Mouse (Mus musculus) T-helper 17 cell (primary cell): ENCODE measurements around the gene Ppm1m.

Experiments used
- in situ Hi-C, 2 experiments: fragments of 300-600 bp; cut with MboI, MseI; formaldehyde crosslinking; loops; 1 replicate in 1 of 2; 2 replicates in 1 of 2; pipeline ENCODE4 v1.15.1; 2025; ENCODE audit warnings: high pct_unique_total_duplicates in 2 of 2

The Ppm1m gene

GRCm38 (mm10) chr9:106167703-106168102 is 31.8 kb downstream of the Ppm1m start:
- in situ Hi-C loops = loop anchor here in 1 of 2 experiments (5.0 kb wide), 1 partner anchor 40 kb away; no protein-coding TSS in a partner anchor

GRCm38 (mm10) chr9:106167241-106167640 is 32.3 kb downstream of the Ppm1m start:
- in situ Hi-C loops = loop anchor here in 1 of 2 experiments (5.0 kb wide), 1 partner anchor 40 kb away; no protein-coding TSS in a partner anchor

DNA sequence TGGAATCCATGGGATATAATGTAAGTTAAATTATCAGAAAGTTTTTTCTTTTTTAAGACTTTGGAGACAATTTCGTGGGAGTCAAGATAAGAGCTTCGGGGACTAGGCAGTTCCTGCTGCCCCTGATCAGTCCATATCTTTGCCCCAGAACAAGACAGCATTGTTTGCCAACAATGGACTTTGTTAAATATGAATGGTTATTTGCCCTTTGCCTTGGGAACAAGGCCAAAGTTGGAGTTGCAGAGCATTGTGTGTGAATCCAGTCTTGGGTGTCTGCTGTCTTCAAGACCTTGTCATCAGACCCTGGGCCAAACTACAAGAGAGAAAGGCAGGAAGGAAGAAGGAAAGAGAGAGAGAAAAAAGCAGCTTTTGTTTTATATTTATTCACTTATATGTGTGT is 32.8 kb downstream of the Ppm1m start:
- in situ Hi-C loops = loop anchor here in 1 of 2 experiments (5.0 kb wide), 1 partner anchor 41 kb away; no protein-coding TSS in a partner anchor

DNA sequence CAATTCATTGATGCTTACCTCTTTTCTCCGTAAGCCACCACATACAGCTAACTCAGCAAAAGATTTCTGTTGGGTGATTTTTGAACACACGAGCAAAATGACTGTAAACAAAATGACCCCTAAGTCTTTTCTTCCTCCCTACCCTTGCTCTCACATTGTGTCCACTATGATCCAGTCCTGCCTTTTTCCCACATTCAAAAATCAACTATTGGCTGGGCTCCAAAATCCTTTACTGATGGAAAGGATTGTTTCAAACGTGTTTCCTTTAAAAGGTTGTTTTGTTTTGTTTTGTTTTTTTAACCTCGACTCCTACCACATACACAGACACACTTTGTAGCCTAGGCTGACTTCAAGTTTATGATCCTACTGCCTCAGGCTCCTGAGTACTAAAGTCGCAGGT is 39.1 kb downstream of the Ppm1m start:
- in situ Hi-C loops = no loop called here

DNA sequence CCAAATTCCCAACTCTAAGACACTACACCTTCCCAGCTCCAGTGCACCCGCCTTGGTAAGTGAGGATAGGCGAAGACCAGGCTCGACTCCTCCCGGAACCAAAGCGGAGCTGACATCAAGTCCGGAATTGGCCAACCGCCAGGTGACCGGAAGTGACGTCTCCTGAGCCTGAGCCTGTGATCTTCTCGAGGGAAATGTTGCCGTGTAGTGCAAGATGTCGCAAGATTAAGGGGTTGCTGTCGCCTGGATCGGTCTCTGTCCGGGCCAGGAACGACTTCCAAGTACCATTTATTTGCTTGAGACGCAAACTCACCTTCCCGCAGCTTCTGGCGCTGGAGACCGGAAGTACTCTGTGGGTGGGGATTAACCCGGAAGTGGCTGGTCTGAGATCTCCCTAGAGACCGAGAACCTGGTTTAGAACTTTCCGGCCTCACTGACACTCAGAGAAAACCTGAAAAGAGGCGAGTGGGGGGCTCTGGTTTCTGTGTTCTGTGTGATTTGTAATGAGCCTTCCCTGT is 39.7 kb downstream of the Ppm1m start:
- in situ Hi-C loops = loop anchor here in 1 of 2 experiments (10.0 kb wide), 2 partner anchors 1105 to 1885 kb away; partner anchors contain the start of gene Mrpl3

- in situ Hi-C loops = loop anchor here in 1 of 2 experiments (10.0 kb wide), 2 partner anchors 1104 to 1884 kb away; partner anchors contain the start of gene Mrpl3
Observed at GRCm38 (mm10) chr9:106159237-106159636, 40.3 kb downstream of the Ppm1m start.

DNA sequence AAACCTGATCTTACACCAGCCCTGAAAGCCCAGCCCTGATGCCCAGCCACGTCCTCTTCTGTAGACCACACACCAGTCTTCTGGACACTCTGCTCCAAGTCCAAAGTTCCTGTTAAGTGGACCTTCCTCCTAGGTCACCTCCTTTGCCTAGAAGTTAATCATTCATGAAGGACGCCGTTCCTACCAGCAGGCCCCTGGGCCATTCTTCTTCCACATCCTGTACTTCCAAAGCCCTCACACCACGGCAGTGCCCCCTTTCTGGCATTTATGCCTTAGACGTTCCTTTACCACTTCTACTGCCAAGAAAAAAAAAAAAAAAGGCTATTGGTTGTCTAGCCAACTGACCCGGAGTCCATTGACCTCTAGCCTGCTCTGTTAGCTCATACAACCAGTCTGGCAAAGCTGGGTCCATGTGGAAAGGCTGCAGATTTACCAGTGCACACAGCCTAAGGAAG is 41.5 kb downstream of the Ppm1m start, which contains the start of gene Glyctk:
Gene Glyctk (minus strand): TSS at position 102 of the 455 bp plus-strand sequence.
- in situ Hi-C loops = loop anchor here in 1 of 2 experiments (10.0 kb wide), 2 partner anchors 1103 to 1883 kb away; partner anchors contain the start of gene Mrpl3

DNA sequence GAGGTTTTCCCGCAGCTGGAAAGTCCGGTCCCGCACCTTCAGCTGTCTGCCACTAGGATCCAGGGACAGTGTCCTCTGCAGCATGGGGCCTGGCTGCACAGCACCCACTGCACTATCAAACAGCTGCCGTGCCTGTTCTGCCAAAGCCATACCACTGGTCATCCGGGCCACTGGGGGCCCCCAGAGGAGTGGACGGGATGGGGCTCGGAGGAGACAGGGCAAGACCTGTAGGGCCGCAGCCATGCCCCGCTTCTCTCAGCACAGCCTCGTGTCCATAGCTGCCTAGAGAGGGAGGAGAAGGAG is 42.0 kb downstream of the Ppm1m start:
- in situ Hi-C loops = loop anchor here in 1 of 2 experiments (10.0 kb wide), 2 partner anchors 1103 to 1883 kb away; partner anchors contain the start of gene Mrpl3

DNA sequence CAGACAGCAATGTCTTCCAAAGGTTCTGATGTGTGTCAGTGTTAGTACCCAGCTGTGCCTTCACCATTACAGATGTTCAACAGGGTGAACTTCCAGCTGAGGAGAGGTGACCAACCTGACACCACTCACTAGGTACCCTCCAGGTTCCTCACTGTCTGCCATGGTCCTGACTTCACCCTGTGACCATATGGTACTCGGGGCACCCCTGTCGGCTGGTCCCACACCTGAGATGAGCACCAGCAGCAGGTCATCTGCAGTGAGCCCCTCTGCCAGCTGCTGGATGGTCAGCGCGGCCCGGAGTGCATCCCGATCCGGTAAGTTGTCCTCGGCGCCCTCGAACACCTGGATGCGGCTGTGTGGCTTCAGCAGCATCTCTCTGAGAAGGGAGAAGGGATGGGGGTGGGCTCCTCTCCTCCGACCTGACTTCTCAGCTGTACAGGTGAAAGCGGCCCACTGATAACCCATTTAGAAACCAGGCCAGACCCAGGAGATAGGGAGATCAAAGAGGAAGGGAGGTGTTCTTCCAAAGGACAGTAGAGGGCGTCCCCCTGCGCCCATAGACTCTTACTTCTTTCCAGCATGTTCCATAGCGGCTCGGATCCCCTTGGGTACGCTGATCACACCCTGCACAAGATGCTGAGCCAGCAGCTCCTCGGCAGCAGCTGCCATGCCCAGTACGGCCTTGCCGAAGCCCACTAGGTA is 42.5 kb downstream of the Ppm1m start:
- in situ Hi-C loops = loop anchor here in 1 of 2 experiments (10.0 kb wide), 2 partner anchors 1102 to 1882 kb away; partner anchors contain the start of gene Mrpl3

DNA sequence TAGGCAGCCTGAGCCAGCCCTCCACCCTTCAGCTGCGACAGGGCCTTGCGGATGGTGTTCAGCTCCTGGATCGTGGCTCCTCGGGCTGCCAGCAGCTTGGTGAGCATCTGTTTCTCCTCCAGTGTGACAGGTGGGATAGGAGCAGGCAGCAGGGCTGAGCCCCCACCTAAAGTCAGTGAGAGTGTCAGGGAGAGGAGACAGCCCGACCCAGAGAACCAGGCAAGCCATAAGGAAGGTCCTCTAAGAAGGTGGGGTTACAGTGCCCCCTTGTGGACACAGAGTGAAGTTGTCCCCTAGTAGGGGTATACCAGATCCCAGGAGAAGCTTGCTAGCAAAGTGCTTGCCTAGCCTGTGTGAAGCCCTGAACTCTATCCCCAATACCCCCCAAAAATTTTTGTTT is 43.1 kb downstream of the Ppm1m start:
- in situ Hi-C loops = loop anchor here in 1 of 2 experiments (10.0 kb wide), 2 partner anchors 1102 to 1882 kb away; partner anchors contain the start of gene Mrpl3

GRCm38 (mm10) chr9:106154106-106154505 is 45.4 kb downstream of the Ppm1m start:
- in situ Hi-C loops = loop anchor here in 1 of 2 experiments (10.0 kb wide), 2 partner anchors 1099 to 1879 kb away; partner anchors contain the start of gene Mrpl3

- in situ Hi-C loops = no loop called here
Observed at GRCm38 (mm10) chr9:106149399-106149754, 50.2 kb downstream of the Ppm1m start.

DNA sequence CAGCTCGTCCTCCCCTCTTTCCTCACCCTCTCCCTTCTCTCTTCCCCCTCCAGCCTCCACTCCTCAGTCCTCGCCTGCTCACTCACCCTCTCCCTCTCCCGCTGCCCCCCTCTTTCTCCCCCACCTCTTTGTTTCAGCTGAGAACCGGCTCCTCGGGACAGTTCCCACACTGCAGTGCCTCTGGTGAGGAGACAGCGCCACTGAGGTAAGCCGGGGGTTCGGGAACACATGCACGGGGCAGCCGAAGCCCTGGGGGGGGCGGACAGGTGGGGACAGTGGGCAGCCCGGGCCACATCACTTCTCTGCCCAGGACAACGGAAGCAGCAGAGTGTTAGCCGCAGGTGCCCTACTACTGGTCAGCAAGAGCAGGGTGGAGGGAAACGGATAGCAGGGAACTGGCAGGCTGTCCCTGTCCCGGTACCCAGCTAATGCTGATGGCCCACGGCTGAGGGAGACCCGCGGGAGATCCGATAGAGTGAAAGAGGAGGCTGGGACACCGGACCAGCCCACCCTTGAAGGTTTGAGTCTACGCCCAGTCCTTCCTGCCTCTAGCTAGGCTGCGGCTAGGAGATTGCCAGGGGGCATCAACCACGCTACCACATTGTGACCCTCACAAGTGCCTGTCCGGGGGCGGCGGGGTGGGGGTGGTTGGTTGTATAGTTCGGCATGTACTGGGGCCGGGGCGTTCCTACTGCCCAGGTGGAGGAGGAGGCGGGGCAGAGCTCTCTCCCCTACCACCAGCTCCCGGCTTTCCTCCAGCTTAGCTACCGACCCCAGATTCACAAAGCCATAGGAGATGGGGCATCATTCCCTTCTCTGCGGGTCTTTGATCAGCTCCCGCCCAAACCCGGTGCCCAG is 50.8 kb downstream of the Ppm1m start:
- in situ Hi-C loops = no loop called here

DNA sequence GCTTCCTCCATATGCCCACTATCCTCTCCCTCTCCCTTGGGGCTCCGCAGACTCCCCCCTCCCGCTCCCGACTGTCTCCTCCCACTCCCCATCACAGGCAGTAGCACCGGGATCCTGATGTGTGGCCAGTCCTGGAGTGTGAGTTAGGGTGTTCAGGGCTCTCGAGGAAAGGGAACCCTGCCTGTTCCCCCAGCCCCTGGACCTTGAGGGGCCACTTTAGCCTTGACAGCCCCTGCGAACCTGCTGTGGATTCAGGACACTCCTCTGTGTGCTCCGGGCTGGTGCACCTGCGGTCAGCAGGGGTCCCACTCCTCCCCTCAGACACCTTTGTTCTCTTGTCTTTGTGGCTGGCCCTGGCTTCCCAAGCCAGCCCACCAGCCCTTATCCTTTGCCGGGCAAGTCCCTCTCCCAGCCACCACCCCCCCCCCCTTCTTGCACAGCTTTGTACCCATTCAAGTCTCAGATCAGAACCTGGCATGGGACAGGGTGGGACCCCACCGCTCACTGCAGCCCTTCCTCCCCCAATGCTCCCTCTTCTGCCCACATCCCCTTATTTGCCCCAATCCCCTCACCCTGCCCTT is 51.6 kb downstream of the Ppm1m start:
- in situ Hi-C loops = no loop called here

- in situ Hi-C loops = no loop called here
Observed at GRCm38 (mm10) chr9:106147281-106147680, 52.3 kb downstream of the Ppm1m start.

DNA sequence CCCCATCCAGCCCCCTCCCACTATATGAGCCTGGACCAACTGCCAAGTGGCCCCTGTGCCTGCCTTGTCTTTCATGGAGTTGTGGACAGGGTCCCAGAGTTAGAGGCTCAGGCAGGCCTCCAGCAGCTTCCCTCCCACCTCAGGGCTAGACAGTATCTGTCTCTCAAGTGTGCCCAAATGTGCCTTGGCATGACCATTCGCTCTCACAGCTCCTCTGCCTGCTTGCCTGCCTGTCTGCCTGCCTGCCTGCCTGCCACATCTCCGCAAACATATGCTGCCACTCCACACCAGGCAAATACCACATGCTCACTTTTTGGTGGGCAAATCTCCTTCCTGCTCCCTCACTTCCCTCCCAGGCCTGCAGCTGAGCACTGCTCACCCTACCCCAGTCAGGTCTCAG is 54.0 kb downstream of the Ppm1m start:
- in situ Hi-C loops = no loop called here
